Mouse (Mus musculus): Measurements from ENCODE around the gene Gm20683. TPM values are rescaled to one million over a fixed set of nuclear protein-coding genes. Genes with fewer than 3 reads are reported as not detected.

Gene Gm20683
- polyA plus RNA-seq, 1 experiment from 2014 or later: 3.0 TPM

DNA sequence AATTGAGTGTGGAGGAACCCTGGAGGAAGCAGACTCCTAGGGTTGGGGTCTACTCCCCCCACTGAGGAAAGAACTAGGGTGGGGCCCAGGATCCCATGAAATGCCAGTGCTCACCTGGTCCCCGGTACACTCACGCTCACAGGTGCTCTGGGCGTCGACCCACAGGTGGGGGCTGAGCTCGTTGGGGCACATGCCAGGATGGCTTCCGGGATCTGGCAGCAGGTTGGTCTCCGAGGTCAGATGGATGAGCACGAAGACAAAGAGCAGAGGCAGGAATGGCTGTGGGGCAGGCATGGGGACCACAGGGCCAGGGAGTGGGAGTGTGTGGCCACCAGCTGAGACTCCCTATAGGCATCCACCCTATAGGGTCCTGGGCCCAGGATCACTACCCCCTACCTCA, 38.2 kb upstream of the Gm20683 start:
- Histone ChIP-seq H3K4me2 (no peak overlapping the region), H3K36me3 (peaks cover 51% of the 10 kb centered on the region), H3K27me3 (no peaks in the 10 kb centered on the region), H3K9me3 (replicated peaks) (no peaks in the 10 kb centered on the region), H3K4me1 (peaks cover 41% of the 10 kb centered on the region), H3K27ac (peak overlapping the region; percentile 56), H3K9ac (no peak overlapping the region), H3K4me3 (replicated peaks) (no peak overlapping the region)
- 69% methylated on average over 8 of the region's 8 CpGs for WGBS
- no peak for ATAC-seq (replicated peaks; ENCODE audit: low FRiP score)

DNA sequence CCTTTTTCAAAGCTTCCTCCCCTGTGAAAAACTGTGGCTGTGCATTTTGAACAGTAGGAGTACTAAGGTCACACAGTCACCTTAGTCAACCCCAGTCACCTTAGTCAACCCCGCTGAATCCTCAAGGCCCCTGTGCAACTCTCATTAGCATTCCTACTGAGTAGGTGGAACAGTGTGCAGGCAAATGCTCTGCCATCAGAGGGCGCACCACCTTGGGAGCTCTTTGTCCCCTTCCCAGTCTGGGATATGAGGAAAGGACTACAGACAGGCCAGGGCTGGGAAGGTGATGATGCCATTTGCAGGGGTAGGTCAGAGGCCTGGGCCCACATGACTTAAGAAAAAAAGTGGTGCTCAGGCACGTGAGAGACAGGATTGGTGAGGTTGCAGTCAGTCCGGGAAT, 37.7 kb upstream of the Gm20683 start:
- H3K4me1 ChIP-seq: peaks cover 45% of the 10 kb centered on the region
- no peak for ATAC-seq (replicated peaks; ENCODE audit: low FRiP score)
- no peak overlapping the region for H3K27ac ChIP-seq
- no peak overlapping the region for H3K4me2 ChIP-seq
- H3K9me3 ChIP-seq (replicated peaks): no peaks in the 10 kb centered on the region
- H3K27me3 ChIP-seq: no peaks in the 10 kb centered on the region
- H3K9ac ChIP-seq: no peak overlapping the region
- H3K4me3 ChIP-seq (replicated peaks): no peak overlapping the region
- 48% methylated on average over 4 of the region's 4 CpGs for WGBS
- H3K36me3 ChIP-seq: peaks cover 46% of the 10 kb centered on the region

DNA sequence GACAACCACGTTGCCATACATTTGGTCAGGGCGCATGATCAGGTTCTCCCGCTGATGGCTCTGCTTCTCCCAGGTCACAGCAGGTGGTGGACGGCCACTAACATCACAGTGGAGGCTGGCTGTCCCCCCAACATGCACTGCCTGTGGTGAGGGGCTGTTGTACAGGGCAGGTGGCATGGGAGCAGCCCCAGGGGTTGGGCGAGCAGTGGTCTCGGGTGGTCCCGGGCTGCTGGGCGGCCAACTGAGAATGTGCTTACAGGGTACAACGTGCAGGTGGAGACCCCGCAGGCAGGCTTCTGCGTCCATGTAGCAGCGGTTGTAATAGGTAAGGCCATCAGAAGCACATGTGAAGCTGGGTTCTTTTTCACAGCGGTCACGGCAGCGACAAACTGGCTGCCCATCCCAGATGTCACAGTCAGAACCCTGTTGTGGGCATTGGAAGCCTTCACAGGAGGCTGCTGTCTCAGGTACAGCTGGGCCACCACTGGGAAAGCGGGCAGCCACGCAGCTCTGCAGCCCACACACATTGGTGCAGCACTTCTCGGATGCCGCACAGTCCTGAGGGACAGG, 37.1 kb upstream of the Gm20683 start:
- Histone ChIP-seq H3K9ac (no peak overlapping the region), H3K27ac (no peak overlapping the region), H3K27me3 (no peaks in the 10 kb centered on the region), H3K4me2 (no peak overlapping the region), H3K36me3 (peaks cover 40% of the 10 kb centered on the region), H3K4me3 (replicated peaks) (no peak overlapping the region), H3K9me3 (replicated peaks) (no peaks in the 10 kb centered on the region), H3K4me1 (peaks cover 51% of the 10 kb centered on the region)
- ATAC-seq (replicated peaks; ENCODE audit: low FRiP score): no peak
- WGBS: 89% methylated on average over 19 of the region's 19 CpGs

DNA sequence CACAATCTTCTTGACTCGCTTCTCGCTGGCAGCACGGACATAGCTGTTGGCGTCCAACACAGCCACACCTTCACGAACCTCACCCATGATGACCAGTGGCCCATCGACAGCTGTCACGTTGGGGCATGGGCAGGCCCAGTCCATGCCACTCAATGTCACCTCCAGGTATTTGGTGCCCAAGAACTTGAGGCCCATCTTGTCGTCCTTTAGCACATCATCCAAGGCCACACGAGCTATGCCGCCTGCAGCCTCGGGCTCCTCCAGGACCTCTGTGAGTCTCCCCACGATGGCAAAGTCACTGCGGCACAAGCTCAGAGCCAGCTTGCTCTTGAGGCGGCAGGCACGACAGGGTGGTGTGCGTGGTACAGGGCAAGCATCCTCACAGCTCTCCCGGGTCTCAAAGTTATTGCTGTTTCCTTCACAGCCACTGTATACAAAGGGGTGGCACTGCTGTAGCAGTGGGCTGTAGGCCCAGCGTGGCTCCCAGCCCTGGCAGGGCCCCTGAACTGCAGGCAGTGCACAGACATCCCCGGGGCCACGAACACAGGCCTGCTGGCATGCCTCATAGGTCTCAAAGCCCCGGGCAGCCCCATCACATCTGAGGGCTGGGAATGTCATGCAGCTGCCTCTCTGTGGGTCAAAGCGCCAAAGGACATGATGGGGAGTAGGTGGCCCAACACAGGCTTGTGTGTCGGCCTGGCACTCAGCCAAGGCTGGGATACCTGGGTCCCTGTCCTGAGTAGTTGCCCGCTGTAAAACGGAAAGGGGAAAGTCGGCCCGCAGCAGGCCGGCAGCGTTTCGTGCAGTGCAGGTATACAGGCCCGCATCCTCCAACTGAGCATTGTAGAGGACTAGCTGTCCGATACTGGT, 36.4 kb upstream of the Gm20683 start:
- ATAC-seq (replicated peaks; ENCODE audit: low FRiP score): no peak
- Histone ChIP-seq H3K9ac (no peak overlapping the region), H3K36me3 (peaks cover 33% of the 10 kb centered on the region), H3K4me1 (peaks cover 54% of the 10 kb centered on the region), H3K27ac (no peak overlapping the region), H3K4me3 (replicated peaks) (no peak overlapping the region), H3K4me2 (no peak overlapping the region), H3K27me3 (no peaks in the 10 kb centered on the region), H3K9me3 (replicated peaks) (no peaks in the 10 kb centered on the region)
- WGBS: 91% methylated on average over 32 of the region's 32 CpGs

DNA sequence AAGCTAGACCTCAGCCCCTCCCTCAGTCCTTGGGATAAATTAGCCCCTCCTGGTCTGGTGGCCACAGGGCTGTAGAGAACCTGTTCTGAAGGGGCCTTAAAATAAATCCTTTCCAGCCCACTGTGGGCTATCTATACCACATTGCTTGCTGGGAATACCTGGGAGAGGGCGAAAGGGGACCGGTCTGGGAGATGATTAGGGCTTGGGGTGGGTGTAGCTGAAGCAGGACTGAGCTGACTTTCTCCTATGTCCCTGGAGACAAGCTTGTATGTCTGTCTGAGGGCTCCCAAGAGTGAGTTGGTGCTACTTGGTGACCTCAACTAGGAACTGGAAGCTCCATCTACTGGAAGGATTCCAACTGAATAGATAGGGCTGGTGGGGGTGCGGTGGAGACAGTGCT, 35.5 kb upstream of the Gm20683 start:
- WGBS: 94% methylated on average over 3 of the region's 3 CpGs
- H3K4me1 ChIP-seq: peaks cover 52% of the 10 kb centered on the region
- peaks cover 24% of the 10 kb centered on the region for H3K36me3 ChIP-seq
- H3K4me3 ChIP-seq (replicated peaks): no peak overlapping the region; the same call in 1 of the 2 replicates
- no peak for ATAC-seq (replicated peaks; ENCODE audit: low FRiP score)
- H3K9me3 ChIP-seq (replicated peaks): no peaks in the 10 kb centered on the region
- no peak overlapping the region for H3K9ac ChIP-seq
- H3K4me2 ChIP-seq: no peak overlapping the region
- no peaks in the 10 kb centered on the region for H3K27me3 ChIP-seq
- H3K27ac ChIP-seq: no peak overlapping the region

DNA sequence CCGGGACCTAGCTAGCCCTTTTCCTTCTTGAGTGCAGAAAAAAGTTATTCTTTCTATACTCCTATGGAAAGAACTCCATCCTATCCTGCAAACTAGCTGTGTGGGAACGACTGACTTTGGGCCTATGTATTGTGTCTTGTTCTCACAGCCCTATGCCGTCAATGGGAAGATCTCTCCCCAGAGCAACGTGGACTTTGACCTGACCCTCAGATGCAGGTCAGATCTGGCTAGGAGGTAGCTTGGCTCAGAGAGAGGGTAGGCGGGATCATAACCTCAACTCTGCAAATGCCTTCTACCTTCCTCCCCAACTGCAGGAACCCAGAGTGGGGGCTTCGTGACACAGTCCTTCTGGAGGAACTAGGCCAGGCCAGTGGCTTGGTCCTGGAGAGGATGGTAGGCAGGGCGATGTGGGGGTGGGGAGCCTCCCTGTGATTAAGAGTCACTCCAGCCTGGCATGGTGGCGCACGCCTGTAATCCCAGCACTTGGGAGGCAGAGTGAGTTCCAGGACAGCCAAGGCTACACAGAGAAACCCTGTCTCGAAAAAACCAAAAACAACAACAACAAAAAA, 34.9 kb upstream of the Gm20683 start:
- no peaks in the 10 kb centered on the region for H3K27me3 ChIP-seq
- H3K36me3 ChIP-seq: peaks cover 22% of the 10 kb centered on the region
- H3K9ac ChIP-seq: peak overlapping the region; percentile 77
- peaks cover 46% of the 10 kb centered on the region for H3K4me1 ChIP-seq
- peak overlapping the region; percentile 96; the same call in 1 of the 2 replicates for H3K27ac ChIP-seq
- ATAC-seq (replicated peaks; ENCODE audit: low FRiP score): no peak
- no peaks in the 10 kb centered on the region for H3K9me3 ChIP-seq (replicated peaks)
- H3K4me2 ChIP-seq: peak overlapping the region; percentile 92
- WGBS: 58% methylated on average over 10 of the region's 10 CpGs
- peak overlapping the region; percentile 84 for H3K4me3 ChIP-seq (replicated peaks)

DNA sequence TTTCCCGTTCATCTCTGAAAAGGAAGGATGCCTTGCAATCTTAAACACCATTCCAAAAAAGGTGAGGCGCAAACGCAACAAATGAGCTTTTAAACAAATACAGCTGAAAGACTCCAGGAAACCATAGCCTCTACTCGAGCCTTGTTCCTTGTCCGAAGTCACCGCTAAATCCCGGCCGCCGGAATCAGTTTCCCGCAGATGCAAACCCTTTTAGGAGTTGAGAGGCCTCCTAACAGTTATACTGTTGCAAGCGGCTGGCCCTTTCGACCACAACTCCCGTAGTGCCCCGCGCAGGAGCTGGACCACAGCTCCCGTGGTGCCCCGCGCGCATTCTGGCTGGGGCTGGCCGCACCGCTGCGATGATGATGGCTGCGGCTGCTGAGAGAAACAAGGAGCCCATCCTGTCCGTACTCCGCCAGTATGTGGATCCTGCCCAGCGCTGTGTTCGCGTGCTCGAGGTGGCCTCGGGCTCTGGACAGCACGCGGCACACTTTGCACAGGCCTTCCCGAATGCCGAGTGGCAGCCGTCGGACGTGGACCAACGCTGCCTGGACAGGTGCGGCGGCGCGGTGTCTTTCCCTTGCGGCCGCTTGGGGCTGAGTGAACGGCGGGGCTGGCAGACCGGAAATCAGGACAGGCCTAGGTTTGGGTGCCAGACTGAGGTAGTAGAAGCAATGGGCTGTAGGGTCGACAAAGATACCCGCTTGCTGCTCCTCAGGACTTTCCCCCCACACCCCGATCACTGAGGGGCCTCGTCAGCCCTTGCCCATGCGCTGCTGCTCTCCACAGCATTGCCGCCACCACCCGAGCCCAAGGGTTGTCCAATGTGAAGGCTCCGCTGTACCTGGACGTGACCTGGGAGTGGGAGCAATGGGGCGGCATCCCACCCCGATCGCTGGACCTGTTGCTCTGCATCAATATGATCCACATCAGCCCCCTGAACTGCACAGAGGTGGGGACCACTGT, 33.9 kb upstream of the Gm20683 start:
- no peaks in the 10 kb centered on the region for H3K9me3 ChIP-seq (replicated peaks)

DNA sequence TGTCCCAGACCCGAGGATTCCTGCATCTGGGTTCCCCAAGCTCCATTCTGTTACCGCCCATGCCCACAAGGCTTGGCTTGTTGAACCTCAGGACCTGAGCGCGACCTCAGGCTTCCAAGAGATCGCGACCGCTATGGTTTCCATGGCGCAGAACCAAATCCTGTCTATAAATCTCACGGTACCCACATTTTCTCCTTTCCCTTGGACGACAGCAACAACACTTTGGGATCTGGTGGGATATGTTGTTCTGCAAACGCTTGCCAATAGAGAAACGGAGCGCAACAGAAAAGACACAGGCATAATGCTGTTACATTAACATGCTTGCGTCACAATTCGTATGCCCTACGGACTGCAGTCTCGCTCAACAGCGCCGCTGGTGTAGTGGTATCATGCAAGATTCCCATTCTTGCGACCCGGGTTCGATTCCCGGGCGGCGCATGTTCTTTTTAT, 33.2 kb upstream of the Gm20683 start, which contains the start of gene Mettl26:
Gene Mettl26 (plus strand): TSS at position 354 of the 450 bp plus-strand sequence.
- Histone ChIP-seq H3K4me1 (peaks cover 29% of the 10 kb centered on the region), H3K27ac (peak within 1 kb of the TSS; percentile 96), H3K9me3 (replicated peaks) (no peaks in the 10 kb centered on the region), H3K27me3 (no peaks in the 10 kb centered on the region), H3K4me2 (peak within 1 kb of the TSS; percentile 92), H3K9ac (peak within 1 kb of the TSS; percentile 77), H3K36me3 (peaks cover 21% of the 10 kb centered on the region), H3K4me3 (replicated peaks) (peak within 1 kb of the TSS; percentile 84)
- ATAC-seq (replicated peaks; ENCODE audit: low FRiP score): peak; percentile 64
- under 1% methylated on average over 25 of the region's 25 CpGs for WGBS

More for the DNA sequence above, 33.9 kb upstream of the Gm20683 start:
- H3K4me2 ChIP-seq: peak overlapping the region; percentile 92
- peak; percentile 90 for ATAC-seq (replicated peaks; ENCODE audit: low FRiP score)
- H3K27me3 ChIP-seq: no peaks in the 10 kb centered on the region
- peaks cover 36% of the 10 kb centered on the region for H3K4me1 ChIP-seq
- WGBS: 1% methylated on average over 59 of the region's 59 CpGs
- H3K4me3 ChIP-seq (replicated peaks): peak overlapping the region; percentile 84
- peak overlapping the region; percentile 96 for H3K27ac ChIP-seq
- peak overlapping the region; percentile 77 for H3K9ac ChIP-seq
- peaks cover 22% of the 10 kb centered on the region for H3K36me3 ChIP-seq

DNA sequence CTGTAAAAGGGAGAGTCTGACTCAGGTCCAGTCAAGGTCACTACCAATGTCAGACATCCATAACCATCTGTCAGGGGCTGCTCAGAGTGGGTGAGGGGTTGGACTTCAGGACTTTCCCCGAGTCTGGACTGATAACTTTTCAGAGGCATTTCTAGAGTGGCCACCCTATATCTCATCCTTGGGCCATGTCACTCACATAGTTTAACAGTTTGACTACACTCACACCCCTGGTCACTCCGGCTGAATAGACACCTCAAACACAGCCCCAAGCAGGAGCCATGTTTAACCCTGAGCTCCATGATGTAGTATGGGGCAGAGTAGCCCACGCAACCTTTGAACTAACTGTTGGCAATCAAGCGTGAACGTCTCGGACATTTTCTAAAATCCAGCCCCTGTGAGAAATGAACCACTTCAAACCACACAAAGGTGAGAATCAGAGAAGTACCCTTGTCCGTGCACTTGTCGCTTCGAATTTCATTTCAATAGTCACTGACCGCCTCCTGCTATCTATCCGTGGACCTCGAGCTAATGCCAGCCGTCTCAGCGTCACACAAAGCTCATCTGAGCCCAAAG, 32.7 kb upstream of the Gm20683 start:
- peaks cover 27% of the 10 kb centered on the region for H3K4me1 ChIP-seq
- peak overlapping the region; percentile 92 for H3K4me2 ChIP-seq
- peak overlapping the region; percentile 96 for H3K27ac ChIP-seq
- no peaks in the 10 kb centered on the region for H3K27me3 ChIP-seq
- peak overlapping the region; percentile 77 for H3K9ac ChIP-seq
- H3K36me3 ChIP-seq: peaks cover 17% of the 10 kb centered on the region
- no peak for ATAC-seq (replicated peaks; ENCODE audit: low FRiP score)
- no peaks in the 10 kb centered on the region for H3K9me3 ChIP-seq (replicated peaks)
- peak overlapping the region; percentile 84 for H3K4me3 ChIP-seq (replicated peaks)
- 5% methylated on average over 14 of the region's 14 CpGs for WGBS

DNA sequence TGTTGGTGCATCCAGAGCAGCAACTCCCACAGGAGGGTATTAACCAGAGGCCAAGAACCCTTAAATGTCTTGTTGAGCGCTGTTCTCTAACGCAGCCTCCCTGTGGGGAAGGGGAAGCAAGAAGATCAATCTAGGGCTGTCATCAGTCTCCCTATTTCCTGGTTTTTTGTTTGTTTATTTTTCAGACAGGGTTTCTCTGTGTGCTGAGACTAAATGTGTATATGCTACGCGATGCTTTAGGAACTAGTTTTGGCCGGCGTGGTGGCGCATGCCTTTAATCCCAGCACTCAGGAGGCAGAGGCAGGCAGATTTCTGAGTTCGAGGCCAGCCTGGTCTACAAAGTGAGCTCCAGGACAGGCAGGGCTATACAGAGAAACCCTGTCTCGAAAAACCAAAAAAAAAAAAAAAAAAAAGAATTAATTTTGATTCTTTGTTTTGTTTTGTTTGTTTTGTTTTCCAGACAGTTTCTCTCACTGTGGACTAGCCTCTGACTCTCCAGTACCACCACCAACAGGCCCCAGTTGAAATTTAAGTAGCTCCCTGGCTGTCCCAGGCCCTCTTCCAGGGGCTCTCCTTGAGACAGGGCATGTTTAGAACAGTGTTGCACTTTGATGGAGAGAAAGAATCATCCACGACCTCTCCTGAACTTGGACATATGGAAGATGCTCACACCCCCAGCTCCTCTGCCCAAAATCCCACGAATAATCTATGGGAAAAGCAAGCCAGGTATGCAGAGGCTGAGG, 32.0 kb upstream of the Gm20683 start:
- ATAC-seq (replicated peaks; ENCODE audit: low FRiP score): no peak
- H3K36me3 ChIP-seq: peaks cover 10% of the 10 kb centered on the region
- H3K4me1 ChIP-seq: peaks cover 33% of the 10 kb centered on the region
- peak overlapping the region; percentile 92 for H3K4me2 ChIP-seq
- no peaks in the 10 kb centered on the region for H3K27me3 ChIP-seq
- H3K27ac ChIP-seq: peak overlapping the region; percentile 96
- H3K4me3 ChIP-seq (replicated peaks): peak overlapping the region; percentile 84
- no peak overlapping the region for H3K9ac ChIP-seq
- H3K9me3 ChIP-seq (replicated peaks): no peaks in the 10 kb centered on the region
- WGBS: 67% methylated on average over 11 of the region's 11 CpGs
